Mouse (Mus musculus) small intestine, adult 2 months (tissue): Measurements from ENCODE around the gene Klhl4.

Source experiments
- CTCF ChIP-seq: fragments of 200-500 bp; IDR thresholded peaks from 2 replicates; pipeline ENCODE4 v1.5.1; 2012; ENCODE audit warnings: low read depth, mild to moderate bottlenecking, control low read depth, inconsistent platforms, low read length, moderate library complexity, mixed read lengths; ENCODE audit not compliant: insufficient replicate concordance, insufficient read length; ENCODE audit errors: extremely low read depth
- POLR2A ChIP-seq: fragments of 200-500 bp; IDR thresholded peaks from 2 replicates; pipeline ENCODE4 v1.6.1; 2012; ENCODE audit warnings: low read depth, mild to moderate bottlenecking, control low read depth, inconsistent platforms, low read length, moderate library complexity

- TF ChIP-seq CTCF = no peak
- no peak for TF ChIP-seq POLR2A
Measured at GRCm38 (mm10) chrX:114484153-114484552, 10.0 kb downstream of the Klhl4 start.
